In genomic region chr12:69361919-69362318, GRCm38 (mm10) we compare ENCODE assay signal across 7 mouse cellular contexts. TPM values are rescaled to one million over a fixed set of nuclear protein-coding genes. Genes with fewer than 3 reads are reported as not detected.
A peak's percentile ranks its signal among the peaks of the same experiment; 100 is the strongest.
DNase-seq lines count a peak whose midpoint lies in the region; ATAC-seq and TF ChIP-seq lines count a peak whose summit lies in the region.

No protein-coding gene starts in this region.

- no peak; the same call in 1 of the 2 replicates for ATAC-seq in lung, embryonic 15.5 days (ENCODE audit: borderline replicate concordance, extremely low read depth, low FRiP score, low TSS enrichment)
- ATAC-seq in limb, embryonic 12.5 days (ENCODE audit: insufficient number of reproducible peaks, insufficient read depth, low FRiP score, low TSS enrichment, low read depth) = no peak

- H3K27ac ChIP-seq in lung, embryonic 15.5 days = peak overlapping the region; percentile 97
- peak overlapping the region; percentile 88 for H3K27ac ChIP-seq in forebrain, embryonic 10.5 days
- peak overlapping the region; percentile 96 for H3K27ac ChIP-seq in limb, embryonic 12.5 days
- peak overlapping the region; percentile 97 for H3K27ac ChIP-seq in small intestine, adult 2 months (ENCODE audit: insufficient read depth, low read depth, low read length)

- H3K4me1 ChIP-seq in lung, embryonic 15.5 days = peaks cover 19% of the 10 kb centered on the region
- H3K4me1 ChIP-seq in forebrain, embryonic 10.5 days = peaks cover 29% of the 10 kb centered on the region
- peaks cover 12% of the 10 kb centered on the region; the same call in 1 of the 2 replicates for H3K4me1 ChIP-seq in limb, embryonic 12.5 days (replicated peaks)
- H3K4me1 ChIP-seq in small intestine, adult 2 months (ENCODE audit: control insufficient read depth, insufficient read depth, insufficient read length, low read length) = no peaks in the 10 kb centered on the region

- no peaks in the 10 kb centered on the region for H3K27me3 ChIP-seq in lung, embryonic 15.5 days
- H3K27me3 ChIP-seq in forebrain, embryonic 10.5 days (ENCODE audit: poor library complexity, severe bottlenecking) = no peaks in the 10 kb centered on the region
- H3K27me3 ChIP-seq in limb, embryonic 12.5 days = no peaks in the 10 kb centered on the region
- H3K27me3 ChIP-seq in small intestine, adult 2 months (ENCODE audit: control insufficient read depth, insufficient read depth, low read length) = no peaks in the 10 kb centered on the region

- DNase-seq in lung, postnatal 25 days (ENCODE audit: low spot score) = no peak
- DNase-seq in forebrain, embryonic 10.5 days (ENCODE audit: extremely low spot score, low spot score) = no peak
- no peak for DNase-seq in ovary, postnatal 36 days (ENCODE audit: low spot score)
- DNase-seq in layer of hippocampus, postnatal 14 days (ENCODE audit: low spot score in 2 of 2) = no peak

- H3K36me3 ChIP-seq in lung, embryonic 15.5 days = no peaks in the 10 kb centered on the region
- H3K36me3 ChIP-seq in forebrain, embryonic 10.5 days (replicated peaks) = no peaks in the 10 kb centered on the region
- no peaks in the 10 kb centered on the region for H3K36me3 ChIP-seq in limb, embryonic 12.5 days
- H3K36me3 ChIP-seq in small intestine, adult 2 months (ENCODE audit: control insufficient read depth, insufficient read depth, low read length) = no peaks in the 10 kb centered on the region

- no peak for TF ChIP-seq POLR2A in small intestine, adult 2 months (IDR thresholded peaks at IDR 0.05; ENCODE audit: low read depth, low read length)

- peak overlapping the region; percentile 74 for H3K4me2 ChIP-seq in lung, embryonic 15.5 days
- H3K4me2 ChIP-seq in limb, embryonic 12.5 days = peak overlapping the region; percentile 64

- TF ChIP-seq CTCF in small intestine, adult 2 months (IDR thresholded peaks at IDR 0.05; ENCODE audit: extremely low read depth, insufficient read length, insufficient replicate concordance, low read depth, low read length) = no peak

- 5% methylated on average over 10 of the region's 10 CpGs for WGBS in lung, embryonic 15.5 days
- WGBS in forebrain, embryonic 10.5 days = 6% methylated on average over 10 of the region's 10 CpGs
- WGBS in limb, embryonic 12.5 days = 8% methylated on average over 10 of the region's 10 CpGs
- 3% methylated on average over 10 of the region's 10 CpGs for WGBS in small intestine, adult 2 months

- peak overlapping the region; percentile 53 for H3K4me3 ChIP-seq in lung, embryonic 15.5 days
- peak overlapping the region; percentile 66 for H3K4me3 ChIP-seq in forebrain, embryonic 10.5 days
- peak overlapping the region; percentile 45 for H3K4me3 ChIP-seq in limb, embryonic 12.5 days (replicated peaks)
- H3K4me3 ChIP-seq in small intestine, adult 2 months (ENCODE audit: low read depth, low read length) = peak overlapping the region; percentile 81; the same call in 1 of the 2 replicates

- no peaks in the 10 kb centered on the region for H3K9me3 ChIP-seq in lung, embryonic 15.5 days
- no peaks in the 10 kb centered on the region for H3K9me3 ChIP-seq in forebrain, embryonic 10.5 days
- H3K9me3 ChIP-seq in limb, embryonic 12.5 days = no peaks in the 10 kb centered on the region

- peak overlapping the region; percentile 68 for H3K9ac ChIP-seq in lung, embryonic 15.5 days
- peak overlapping the region; percentile 62 for H3K9ac ChIP-seq in limb, embryonic 12.5 days (replicated peaks)

RNA-seq across cellular contexts. Expression of gene Nemf, which starts 5.0 kb away (rescaled TPM):
- polyA plus RNA-seq in lung, embryonic 15.5 days (2015; fragmentation: Nextera tagmentation; extraction: Ambion mirVana) = 76.9 and 84.2 TPM in 2 replicates
- 95.2 and 97.8 TPM in 2 replicates for polyA plus RNA-seq in forebrain, embryonic 10.5 days (2016; fragmentation: Nextera tagmentation; extraction: Ambion mirVana)
- polyA plus RNA-seq in limb, embryonic 12.5 days (2016; fragmentation: Nextera tagmentation; extraction: Ambion mirVana) = 95.1 and 99.3 TPM in 2 replicates
- 0.20 and 0.71 TPM in 2 replicates for polyA plus RNA-seq in small intestine, adult 2 months (2012; rRNA removed)
- total RNA-seq in layer of hippocampus, postnatal 14 days (2021) = 10 to 100 TPM; 41.5 to 43.0 TPM

RNA-seq across cellular contexts. Expression of gene Arf6, which starts 10.0 kb away (rescaled TPM):
- 50.6 and 54.5 TPM in 2 replicates for polyA plus RNA-seq in lung, embryonic 15.5 days (2015; fragmentation: Nextera tagmentation; extraction: Ambion mirVana)
- polyA plus RNA-seq in forebrain, embryonic 10.5 days (2016; fragmentation: Nextera tagmentation; extraction: Ambion mirVana) = 32.6 and 33.5 TPM in 2 replicates
- 65.3 and 66.1 TPM in 2 replicates for polyA plus RNA-seq in limb, embryonic 12.5 days (2016; fragmentation: Nextera tagmentation; extraction: Ambion mirVana)
- 223 and 652 TPM in 2 replicates for polyA plus RNA-seq in small intestine, adult 2 months (2012; rRNA removed)
- total RNA-seq in layer of hippocampus, postnatal 14 days (2021) = 10 to 100 TPM; 52.7 to 54.7 TPM

RNA-seq across cellular contexts. Expression of gene Gm9887, which starts 10.3 kb away (rescaled TPM):
- 1.8 and 1.9 TPM in 2 replicates for polyA plus RNA-seq in lung, embryonic 15.5 days (2015; fragmentation: Nextera tagmentation; extraction: Ambion mirVana)
- 0.84 and 1.2 TPM in 2 replicates for polyA plus RNA-seq in forebrain, embryonic 10.5 days (2016; fragmentation: Nextera tagmentation; extraction: Ambion mirVana)
- 1.7 and 2.0 TPM in 2 replicates for polyA plus RNA-seq in limb, embryonic 12.5 days (2016; fragmentation: Nextera tagmentation; extraction: Ambion mirVana)
- 1.9 and 5.4 TPM in 2 replicates for polyA plus RNA-seq in small intestine, adult 2 months (2012; rRNA removed)
- total RNA-seq in layer of hippocampus, postnatal 14 days (2021) = 1 to 10 TPM in 1 of 2 experiments, under 1 TPM in 1; 0.58 to 1.1 TPM

Comparison
In these comparisons a context has a peak if more than half of its experiments do, and no peak if none do; other contexts are left out.
1. RNA of gene Nemf, which starts 5.0 kb away (polyA plus RNA-seq): 95.1 to 99.3 TPM in limb, embryonic 12.5 days, 95.2 to 97.8 TPM in forebrain, embryonic 10.5 days and 76.9 to 84.2 TPM in lung, embryonic 15.5 days; 0.20 to 0.71 TPM in small intestine, adult 2 months; every median in the first group is over 10 times any median in the second.
2. Peak in every context shown above with its lines, with median percentiles within 50 percentile points of each other: H3K27ac ChIP-seq and H3K4me3 ChIP-seq.